Mouse (Mus musculus) gastrocnemius, postnatal 25 days (tissue): ENCODE results near the gene Gpr108. TPM values are rescaled to one million over a fixed set of nuclear protein-coding genes. Genes with fewer than 3 reads are reported as not detected.

ENCODE experiments used
- DNase-seq: peaks from one replicate; pipeline ENCODE4 v3.0.0; 2022
- microRNA-seq, 2 experiments: library from miRNA; unstranded; fragments of <30 nt; microRNA quantifications; one replicate each; pipeline ENCODE4 v1.2.0; 2021; ENCODE audit warnings: borderline replicate concordance in 2 of 2
- total RNA-seq, 2 experiments: library from RNA; stranded (reverse); gene quantifications; 1 replicate in 1 of 2; 2 replicates in 1 of 2; pipeline ENCODE4 v1.2.3; 2021

The Gpr108 gene
- total RNA-seq, 2 experiments from 2014 or later: 20.7 to 22.7 TPM

- no peak for DNase-seq
Measured at GRCm38 (mm10) chr17:57211501-57211900, 36.7 kb downstream of the Gpr108 start.

GRCm38 (mm10) chr17:57209330-57209729 lies 38.9 kb downstream of the Gpr108 start:
- DNase-seq: no peak

GRCm38 (mm10) chr17:57207938-57208337 lies 40.3 kb downstream of the Gpr108 start:
- DNase-seq: no peak

- no peak for DNase-seq
Measured at GRCm38 (mm10) chr17:57201841-57202724, 46.2 kb downstream of the Gpr108 start.

GRCm38 (mm10) chr17:57198252-57198651 lies 50.0 kb downstream of the Gpr108 start:
- no peak for DNase-seq

- DNase-seq: no peak
Measured at GRCm38 (mm10) chr17:57195326-57196010, 52.8 kb downstream of the Gpr108 start.

- DNase-seq: no peak
Measured at GRCm38 (mm10) chr17:57194771-57195170, 53.5 kb downstream of the Gpr108 start.

- peak; percentile 21 for DNase-seq
Measured at GRCm38 (mm10) chr17:57194041-57194507, 54.2 kb downstream of the Gpr108 start, which contains the start of gene Tnfsf14. Gene Tnfsf14, minus strand, starts transcription at chr17:57194177.

- no peak for DNase-seq
Measured at GRCm38 (mm10) chr17:57188510-57189192, 59.6 kb downstream of the Gpr108 start.

GRCm38 (mm10) chr17:57185641-57186040 lies 62.6 kb downstream of the Gpr108 start:
- DNase-seq: no peak

Small RNA genes lying within 50 kb of the gene (microRNA-seq; reads per million reads assigned to microRNA genes)
- gene Mir6978: 0 reads per million in 2 experiments

Other genes with a start within 250 kb of the Gpr108 start
- gene Pspn, start 248.4 kb downstream of the Gpr108 start, total RNA-seq: not detected
- gene Gtf2f1, start 237.2 kb downstream of the Gpr108 start, total RNA-seq: 10 to 100 TPM; 16.1 to 18.7 TPM
- not detected for gene Gm17949, start 237.0 kb downstream of the Gpr108 start, total RNA-seq
- 10 to 100 TPM; 23.4 to 24.1 TPM for gene Khsrp, start 216.9 kb downstream of the Gpr108 start, total RNA-seq
- not detected for gene Slc25a41, start 206.8 kb downstream of the Gpr108 start, total RNA-seq
- gene Crb3, start 189.3 kb downstream of the Gpr108 start, total RNA-seq: under 1 TPM; 0.77 to 0.99 TPM
- gene Slc25a23, start 188.6 kb downstream of the Gpr108 start, total RNA-seq: 10 to 100 TPM; 35.8 to 48.9 TPM
- gene Dennd1c, start 169.9 kb downstream of the Gpr108 start, total RNA-seq: 1 to 10 TPM in 1 of 2 experiments, under 1 TPM in 1; 0.31 to 1.2 TPM
- gene Tubb4a, start 160.7 kb downstream of the Gpr108 start, total RNA-seq: 1 to 10 TPM; 1.1 to 1.3 TPM
- under 1 TPM; 0.27 to 0.41 TPM for gene Tnfsf9, start 143.1 kb downstream of the Gpr108 start, total RNA-seq
- not detected for gene Cd70, start 98.7 kb downstream of the Gpr108 start, total RNA-seq
- gene Tnfsf14, start 54.3 kb downstream of the Gpr108 start, total RNA-seq: not detected
- gene C3, start 20.3 kb downstream of the Gpr108 start, total RNA-seq: 10 to 100 TPM in 1 of 2 experiments, 1 to 10 TPM in 1; 2.5 to 26.2 TPM
- 100 to 1,000 TPM; 132 to 134 TPM for gene Trip10, start 1.0 kb upstream of the Gpr108 start, total RNA-seq
- under 1 TPM; 0.33 to 0.56 TPM for gene Vav1, start 30.7 kb upstream of the Gpr108 start, total RNA-seq
- 1 to 10 TPM; 1.8 to 2.8 TPM for gene Adgre1, start 110.2 kb upstream of the Gpr108 start, total RNA-seq